Mouse (Mus musculus) E14TG2a.4 (cell line): ENCODE data around the gene Cacna1g.

Source experiments
- H3K27me3 ChIP-seq: 2 replicates; pipeline ENCODE4 v1.6.1; 2014; ENCODE audit warnings: low read length, control low read depth; ENCODE audit not compliant: insufficient read depth
- H3K36me3 ChIP-seq: 2 replicates; pipeline ENCODE4 v1.6.1; 2014; ENCODE audit warnings: low read length, control low read depth; ENCODE audit not compliant: insufficient read depth
- H3K4me1 ChIP-seq: replicated peaks from 2 replicates; pipeline ENCODE4 v1.6.1; 2014; ENCODE audit warnings: low read depth, low read length, control low read depth
- H3K4me3 ChIP-seq: replicated peaks from 2 replicates; pipeline ENCODE4 v1.5.1; 2014; ENCODE audit warnings: mild to moderate bottlenecking, low read length
- H3K9me3 ChIP-seq: 2 replicates; pipeline ENCODE4 v1.6.1; 2014; ENCODE audit warnings: low read length, control low read depth
- CTCF ChIP-seq: conservative IDR thresholded peaks from 2 replicates; pipeline ENCODE4 v1.5.1; 2014; ENCODE audit warnings: low read length
- NANOG ChIP-seq: IDR thresholded peaks from 2 replicates; pipeline ENCODE4 v1.6.1; 2014; ENCODE audit warnings: borderline replicate concordance, low read length, mixed read lengths
- POU5F1 ChIP-seq: IDR thresholded peaks from 2 replicates; pipeline ENCODE4 v1.6.1; 2014; ENCODE audit warnings: low read length, borderline replicate concordance

Gene Cacna1g

DNA sequence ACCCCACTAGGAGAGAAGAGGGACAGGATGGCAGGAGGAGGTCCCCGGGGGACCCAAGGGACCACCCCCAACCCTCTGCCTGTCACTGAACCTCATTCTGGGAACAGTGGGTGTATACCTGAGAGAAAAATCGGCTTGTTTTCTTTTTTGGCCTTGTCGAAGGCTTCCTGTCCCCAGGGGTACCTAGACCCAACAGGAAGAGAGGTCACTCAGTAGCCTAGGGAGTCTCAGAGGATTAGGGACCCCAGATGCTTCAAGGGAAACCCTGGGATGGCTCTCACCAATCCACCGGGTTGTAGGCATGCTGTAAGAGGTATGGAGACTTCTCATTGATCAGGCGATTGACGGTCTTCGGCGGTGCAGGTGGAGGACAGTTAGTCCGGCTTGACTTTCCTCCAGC lies 10.6 kb upstream of the Cacna1g start:
- peaks cover 16% of the 10 kb centered on the region for H3K4me1 ChIP-seq
- no peaks in the 10 kb centered on the region for H3K36me3 ChIP-seq
- H3K9me3 ChIP-seq: no peaks in the 10 kb centered on the region
- H3K4me3 ChIP-seq: no peak overlapping the region
- TF ChIP-seq NANOG (no peak), POU5F1 (no peak), CTCF (no peak)
- H3K27me3 ChIP-seq: peaks cover 77% of the 10 kb centered on the region

GRCm38 (mm10) chr11:94483921-94484320 lies 9.9 kb upstream of the Cacna1g start:
- Histone ChIP-seq H3K4me1 (peaks cover 16% of the 10 kb centered on the region), H3K4me3 (0 out of 2 replicates have a peak overlapping the region, but pooled peaks have one; percentile 13), H3K36me3 (no peaks in the 10 kb centered on the region), H3K27me3 (peaks cover 76% of the 10 kb centered on the region), H3K9me3 (no peaks in the 10 kb centered on the region)
- TF ChIP-seq CTCF: no peak
- TF ChIP-seq NANOG: no peak
- TF ChIP-seq POU5F1: no peak

GRCm38 (mm10) chr11:94483436-94483835 lies 9.4 kb upstream of the Cacna1g start:
- TF ChIP-seq POU5F1 (no peak), NANOG (no peak), CTCF (no peak)

GRCm38 (mm10) chr11:94482738-94483137 lies 8.7 kb upstream of the Cacna1g start:
- Histone ChIP-seq H3K4me3 (no peak overlapping the region), H3K9me3 (no peaks in the 10 kb centered on the region), H3K4me1 (peaks cover 16% of the 10 kb centered on the region), H3K36me3 (no peaks in the 10 kb centered on the region), H3K27me3 (peaks cover 77% of the 10 kb centered on the region)
- TF ChIP-seq NANOG (no peak), CTCF (no peak), POU5F1 (no peak)

More at GRCm38 (mm10) chr11:94483436-94483835, 9.4 kb upstream of the Cacna1g start:
- Histone ChIP-seq H3K9me3 (no peaks in the 10 kb centered on the region), H3K36me3 (no peaks in the 10 kb centered on the region), H3K27me3 (peaks cover 77% of the 10 kb centered on the region), H3K4me3 (0 out of 2 replicates have a peak overlapping the region, but pooled peaks have one; percentile 13), H3K4me1 (peaks cover 16% of the 10 kb centered on the region)

DNA sequence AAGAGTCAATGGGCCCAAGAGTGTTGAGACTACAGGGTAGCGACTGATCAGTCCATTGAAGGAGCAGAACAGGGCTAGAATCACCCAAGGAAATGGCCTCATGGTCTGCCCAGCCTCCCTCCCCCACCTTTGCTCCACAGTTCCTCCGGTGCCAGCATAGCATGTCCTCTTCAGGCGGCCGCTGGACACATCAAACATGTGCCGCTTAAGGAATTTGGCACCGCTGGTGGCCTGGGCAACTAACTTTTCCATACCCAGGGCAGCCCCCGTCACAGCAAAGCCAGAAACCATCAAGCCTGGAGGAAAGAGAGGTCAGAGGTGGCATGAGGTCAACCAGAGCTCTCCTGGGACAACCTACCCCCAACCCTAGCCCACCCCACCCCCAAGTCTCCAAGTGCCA lies 8.0 kb upstream of the Cacna1g start:
- no peaks in the 10 kb centered on the region for H3K9me3 ChIP-seq
- no peak for TF ChIP-seq NANOG
- no peak for TF ChIP-seq CTCF
- no peak for TF ChIP-seq POU5F1
- H3K4me1 ChIP-seq: peaks cover 16% of the 10 kb centered on the region
- no peaks in the 10 kb centered on the region for H3K36me3 ChIP-seq
- no peak overlapping the region for H3K4me3 ChIP-seq
- peaks cover 77% of the 10 kb centered on the region for H3K27me3 ChIP-seq

GRCm38 (mm10) chr11:94480382-94480781 lies 6.4 kb upstream of the Cacna1g start:
- peaks cover 79% of the 10 kb centered on the region for H3K27me3 ChIP-seq
- H3K36me3 ChIP-seq: no peaks in the 10 kb centered on the region
- H3K9me3 ChIP-seq: no peaks in the 10 kb centered on the region
- H3K4me3 ChIP-seq: no peak overlapping the region
- peaks cover 19% of the 10 kb centered on the region for H3K4me1 ChIP-seq
- no peak for TF ChIP-seq NANOG
- TF ChIP-seq POU5F1: no peak
- no peak for TF ChIP-seq CTCF

GRCm38 (mm10) chr11:94477651-94478050 lies 3.7 kb upstream of the Cacna1g start:
- no peak for TF ChIP-seq NANOG
- TF ChIP-seq CTCF: no peak
- no peak for TF ChIP-seq POU5F1
- peaks cover 83% of the 10 kb centered on the region for H3K27me3 ChIP-seq
- H3K36me3 ChIP-seq: no peaks in the 10 kb centered on the region
- no peak overlapping the region for H3K4me3 ChIP-seq
- H3K9me3 ChIP-seq: no peaks in the 10 kb centered on the region
- peaks cover 26% of the 10 kb centered on the region for H3K4me1 ChIP-seq

GRCm38 (mm10) chr11:94475722-94476121 lies 1.7 kb upstream of the Cacna1g start:
- H3K27me3 ChIP-seq: peaks cover 91% of the 10 kb centered on the region
- no peaks in the 10 kb centered on the region for H3K9me3 ChIP-seq
- H3K4me1 ChIP-seq: peaks cover 37% of the 10 kb centered on the region
- no peak overlapping the region for H3K4me3 ChIP-seq
- TF ChIP-seq NANOG (no peak), POU5F1 (no peak), CTCF (no peak)
- H3K36me3 ChIP-seq: no peaks in the 10 kb centered on the region

- no peaks in the 10 kb centered on the region for H3K36me3 ChIP-seq
- no peak for TF ChIP-seq POU5F1
- no peak for TF ChIP-seq CTCF
- H3K4me1 ChIP-seq: peaks cover 42% of the 10 kb centered on the region
- H3K27me3 ChIP-seq: peaks cover 87% of the 10 kb centered on the region
- H3K4me3 ChIP-seq: peak overlapping the region; percentile 80
- H3K9me3 ChIP-seq: no peaks in the 10 kb centered on the region
Observed at GRCm38 (mm10) chr11:94474544-94474910, 529 bp upstream of the Cacna1g start.
